Mouse (Mus musculus) kidney, postnatal 0 days (tissue): ENCODE results near the gene Krtap31-2. TPM values are rescaled to one million over a fixed set of nuclear protein-coding genes. Genes with fewer than 3 reads are reported as not detected.

Source experiments
- ATAC-seq: fragments of 200-750 bp; cut with Nextera tagmentation; replicated peaks from 2 replicates; pipeline ENCODE4 v1.8.0; 2017; ENCODE audit warnings: low read depth, moderate number of reproducible peaks, moderate TSS enrichment, moderate library complexity; ENCODE audit not compliant: low FRiP score
- DNase-seq: peaks from one replicate; pipeline ENCODE4 v3.0.0-alpha.2; 2016; ENCODE audit warnings: low spot score
- H3K27ac ChIP-seq: fragments of 300-500 bp; sonication (generic); 2 replicates; pipeline ENCODE4 v1.5.1; 2014; ENCODE audit warnings: mild to moderate bottlenecking
- H3K27me3 ChIP-seq: fragments of 300-500 bp; sonication (generic); 2 replicates; pipeline ENCODE4 v1.6.1; 2014; ENCODE audit warnings: low read length, mixed read lengths; ENCODE audit not compliant: insufficient read depth
- H3K36me3 ChIP-seq: fragments of 300-500 bp; sonication (generic); 2 replicates; pipeline ENCODE4 v1.6.1; 2014; ENCODE audit warnings: low read length, mixed read lengths; ENCODE audit not compliant: insufficient read depth
- H3K4me1 ChIP-seq: fragments of 300-500 bp; sonication (generic); replicated peaks from 2 replicates; pipeline ENCODE4 v1.6.1; 2014; ENCODE audit warnings: antibody characterized with exemption, low read length, mixed read lengths; ENCODE audit not compliant: insufficient read depth
- H3K4me2 ChIP-seq: fragments of 300-500 bp; sonication (generic); 2 replicates; pipeline ENCODE4 v1.6.1; 2014; ENCODE audit warnings: mild to moderate bottlenecking, low read length, moderate library complexity, mixed read lengths
- H3K4me3 ChIP-seq: fragments of 300-500 bp; sonication (generic); replicated peaks from 2 replicates; pipeline ENCODE4 v1.5.1; 2014; ENCODE audit warnings: low read depth, low read length
- H3K9ac ChIP-seq: fragments of 300-500 bp; sonication (generic); 2 replicates; pipeline ENCODE4 v1.6.1; 2014; ENCODE audit warnings: low read depth, low read length
- H3K9me3 ChIP-seq: fragments of 300-500 bp; sonication (generic); replicated peaks from 2 replicates; pipeline ENCODE4 v1.6.1; 2016; ENCODE audit warnings: low read length, inconsistent platforms, mixed read lengths
- CTCF ChIP-seq: IDR thresholded peaks from 2 replicates; pipeline ENCODE4 v1.5.1; 2016; ENCODE audit warnings: antibody characterized with exemption, low read depth, mild to moderate bottlenecking, moderate library complexity
- WGBS: fragments of 180-500 bp; shearing (Covaris S2); extraction: QIAGEN DNeasy Blood & Tissue Kit; methylation state at CpG from one replicate; pipeline ENCODE4 v1.1.7; 2014; 5-methylcytosine and 5-hydroxymethylcytosine counted together
- polyA plus RNA-seq: library from polyadenylated mRNA; unstranded; fragments of >200 nt; fragmentation: Nextera tagmentation; extraction: Ambion mirVana; gene quantifications from 2 replicates; pipeline ENCODE4 v1.2.1, GENCODE M21; 2015

The Krtap31-2 gene
- not detected in 2 replicates for polyA plus RNA-seq

- no peak within 1 kb of the TSS for H3K4me2 ChIP-seq
- ATAC-seq (no peak), DNase-seq (no peak)
- H3K9ac ChIP-seq, result no peak within 1 kb of the TSS
- 85% methylated on average over 1 of the region's 1 CpGs for WGBS
- H3K4me3 ChIP-seq, result no peak within 1 kb of the TSS
- no peaks in the 10 kb centered on the region for H3K4me1 ChIP-seq
- no peaks in the 10 kb centered on the region for H3K9me3 ChIP-seq
- TF ChIP-seq CTCF, result no peak
- H3K27me3 ChIP-seq, result no peaks in the 10 kb centered on the region
- no peaks in the 10 kb centered on the region for H3K36me3 ChIP-seq
- no peak within 1 kb of the TSS for H3K27ac ChIP-seq
Observed at GRCm38 (mm10) chr11:99935991-99936390, at the start of gene Krtap31-2. Gene Krtap31-2 (plus strand): TSS chr11:99936291.

- H3K9ac ChIP-seq, result no peak within 1 kb of the TSS
- TF ChIP-seq CTCF, result no peak
- WGBS, result 87% methylated on average over 2 of the region's 2 CpGs
Observed at GRCm38 (mm10) chr11:99907620-99908019, 28.5 kb upstream of the Krtap31-2 start, which contains the start of gene Krtap31-1. Gene Krtap31-1 (plus strand): TSS chr11:99907920.

GRCm38 (mm10) chr11:99914451-99914850 lies 21.6 kb upstream of the Krtap31-2 start, which contains the start of gene Gm11565:
Gene Gm11565 (plus strand): TSS chr11:99914751.
- Histone ChIP-seq H3K9ac (no peak within 1 kb of the TSS), H3K36me3 (no peaks in the 10 kb centered on the region), H3K27ac (no peak within 1 kb of the TSS), H3K27me3 (no peaks in the 10 kb centered on the region), H3K4me2 (no peak within 1 kb of the TSS), H3K4me3 (no peak within 1 kb of the TSS), H3K4me1 (no peaks in the 10 kb centered on the region), H3K9me3 (no peaks in the 10 kb centered on the region)
- DNase-seq (no peak), ATAC-seq (no peak)
- no peak for TF ChIP-seq CTCF
- WGBS, result 91% methylated on average over 3 of the region's 3 CpGs

More at GRCm38 (mm10) chr11:99907620-99908019, 28.5 kb upstream of the Krtap31-2 start, which contains the start of gene Krtap31-1:
- Histone ChIP-seq H3K4me2 (no peak within 1 kb of the TSS), H3K4me1 (no peaks in the 10 kb centered on the region), H3K9me3 (no peaks in the 10 kb centered on the region), H3K27ac (no peak within 1 kb of the TSS), H3K36me3 (no peaks in the 10 kb centered on the region), H3K27me3 (no peaks in the 10 kb centered on the region), H3K4me3 (no peak within 1 kb of the TSS)
- ATAC-seq, result no peak
- no peak for DNase-seq

GRCm38 (mm10) chr11:99937751-99938264 lies 1.7 kb downstream of the Krtap31-2 start:
- 83% methylated on average over 9 of the region's 9 CpGs for WGBS
- ATAC-seq, result no peak
- H3K4me1 ChIP-seq, result no peaks in the 10 kb centered on the region
- no peaks in the 10 kb centered on the region for H3K9me3 ChIP-seq
- no peak overlapping the region for H3K4me3 ChIP-seq
- no peak for DNase-seq
- no peak overlapping the region for H3K27ac ChIP-seq
- H3K36me3 ChIP-seq, result no peaks in the 10 kb centered on the region
- H3K9ac ChIP-seq, result no peak overlapping the region
- H3K4me2 ChIP-seq, result no peak overlapping the region
- TF ChIP-seq CTCF, result no peak
- no peaks in the 10 kb centered on the region for H3K27me3 ChIP-seq

- no peak within 1 kb of the TSS for H3K4me2 ChIP-seq
- no peaks in the 10 kb centered on the region for H3K4me1 ChIP-seq
- DNase-seq, result no peak
- H3K27ac ChIP-seq, result no peak within 1 kb of the TSS
- no peak for TF ChIP-seq CTCF
- H3K36me3 ChIP-seq, result no peaks in the 10 kb centered on the region
- H3K9ac ChIP-seq, result no peak within 1 kb of the TSS
- WGBS, result 91% methylated on average over 2 of the region's 2 CpGs
- no peaks in the 10 kb centered on the region for H3K9me3 ChIP-seq
- no peak within 1 kb of the TSS for H3K4me3 ChIP-seq
- ATAC-seq, result no peak
- no peaks in the 10 kb centered on the region for H3K27me3 ChIP-seq
Observed at GRCm38 (mm10) chr11:99948175-99948574, 12.1 kb downstream of the Krtap31-2 start, which contains the start of gene Krtap9-5. Gene Krtap9-5 (plus strand): TSS chr11:99948475.

GRCm38 (mm10) chr11:99964213-99964612 lies 28.1 kb downstream of the Krtap31-2 start:
- no peak for DNase-seq
- WGBS, result 45% methylated on average over 6 of the region's 6 CpGs

More at GRCm38 (mm10) chr11:99964213-99964612, 28.1 kb downstream of the Krtap31-2 start:
- ATAC-seq, result no peak
- no peak overlapping the region for H3K4me2 ChIP-seq
- peak; percentile 19; the same call in 1 of the 2 replicates for TF ChIP-seq CTCF
- H3K4me1 ChIP-seq, result no peaks in the 10 kb centered on the region
- no peak overlapping the region for H3K9ac ChIP-seq
- no peaks in the 10 kb centered on the region for H3K27me3 ChIP-seq
- no peak overlapping the region for H3K27ac ChIP-seq
- H3K36me3 ChIP-seq, result no peaks in the 10 kb centered on the region
- H3K9me3 ChIP-seq, result no peaks in the 10 kb centered on the region
- H3K4me3 ChIP-seq, result no peak overlapping the region
